Mouse (Mus musculus) gastrocnemius, adult 2 months (tissue): ENCODE results near the gene Adamtsl4. TPM values are rescaled to one million over a fixed set of nuclear protein-coding genes. Genes with fewer than 3 reads are reported as not detected.
A peak's percentile ranks its signal among the peaks of the same experiment; 100 is the strongest.

Source experiments
- DNase-seq: peaks from one replicate; pipeline ENCODE4 v3.0.0; 2022
- H3K27ac ChIP-seq: fragments of 200-600 bp; 2 replicates; pipeline ENCODE4 v1.8.1; 2022; ENCODE audit warnings: mild to moderate bottlenecking
- H3K4me3 ChIP-seq: fragments of 200-600 bp; 2 replicates; pipeline ENCODE4 v1.8.1; 2022; ENCODE audit warnings: mild to moderate bottlenecking, moderate library complexity
- CTCF ChIP-seq: fragments of 200-600 bp; IDR thresholded peaks from 2 replicates; pipeline ENCODE4 v1.8.1; 2022; ENCODE audit warnings: antibody characterized with exemption, mild to moderate bottlenecking, moderate library complexity
- intact Hi-C: fragments of 180-260 bp; cut with DNase I; formaldehyde crosslinking; loops from one replicate; pipeline ENCODE4 v1.15.1; 2025
- total RNA-seq, 2 experiments: library from RNA; stranded (reverse); gene quantifications; 2 replicates each; pipeline ENCODE4 v1.2.3; 2021

Adamtsl4 gene
- total RNA-seq, 2 experiments from 2014 or later: 17.2 to 32.0 TPM

DNA sequence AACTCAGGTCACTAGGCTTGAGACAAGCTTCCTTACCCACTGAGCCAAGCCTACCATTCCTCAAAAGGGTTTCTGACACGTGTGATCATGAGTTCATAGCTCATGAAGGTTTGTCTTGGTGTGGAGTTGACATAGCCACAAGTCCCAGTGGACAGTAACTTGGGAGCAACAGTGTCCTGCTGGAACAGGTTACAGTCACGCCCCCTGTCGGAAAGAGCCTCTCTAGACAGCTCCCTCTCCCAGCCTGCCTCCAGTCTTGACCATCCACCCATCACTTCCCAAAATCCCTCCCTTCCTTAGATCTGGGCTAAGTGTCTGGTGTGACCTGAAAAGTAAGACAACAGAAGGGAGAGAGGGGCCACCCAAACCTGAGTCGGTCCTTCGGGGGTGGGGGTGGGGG is 4.8 kb downstream of the Adamtsl4 start:
- 0 out of 2 replicates have a peak overlapping the region, but pooled peaks have one; percentile 61 for H3K27ac ChIP-seq
- intact Hi-C loops: no loop called here
- H3K4me3 ChIP-seq: no peak overlapping the region
- DNase-seq: peak; percentile 48
- TF ChIP-seq CTCF: peak; percentile 30; the same call in 1 of the 2 replicates

DNA sequence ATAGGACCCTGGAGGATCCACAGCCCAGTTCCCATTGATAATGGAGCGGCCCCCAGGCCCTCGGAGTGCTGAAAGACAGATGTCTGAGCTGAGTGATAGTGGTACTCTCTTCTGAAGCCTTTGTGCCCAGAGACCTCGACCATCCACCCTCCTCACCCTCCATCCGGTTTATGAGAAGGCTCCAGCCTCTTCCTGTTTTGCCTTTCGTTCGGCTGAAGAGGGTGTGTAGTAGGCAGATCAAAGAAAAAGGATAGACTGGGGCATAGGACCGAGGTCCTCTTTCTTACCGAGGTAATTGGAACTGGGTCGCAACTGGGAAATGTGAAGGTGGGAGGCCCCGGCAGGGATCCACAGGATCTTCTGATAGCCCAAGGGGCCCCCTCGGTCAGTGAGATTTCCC is 6.4 kb downstream of the Adamtsl4 start:
- peak; percentile 17 for DNase-seq
- intact Hi-C loops: no loop called here
- no peak overlapping the region for H3K27ac ChIP-seq
- no peak for TF ChIP-seq CTCF
- H3K4me3 ChIP-seq: no peak overlapping the region

DNA sequence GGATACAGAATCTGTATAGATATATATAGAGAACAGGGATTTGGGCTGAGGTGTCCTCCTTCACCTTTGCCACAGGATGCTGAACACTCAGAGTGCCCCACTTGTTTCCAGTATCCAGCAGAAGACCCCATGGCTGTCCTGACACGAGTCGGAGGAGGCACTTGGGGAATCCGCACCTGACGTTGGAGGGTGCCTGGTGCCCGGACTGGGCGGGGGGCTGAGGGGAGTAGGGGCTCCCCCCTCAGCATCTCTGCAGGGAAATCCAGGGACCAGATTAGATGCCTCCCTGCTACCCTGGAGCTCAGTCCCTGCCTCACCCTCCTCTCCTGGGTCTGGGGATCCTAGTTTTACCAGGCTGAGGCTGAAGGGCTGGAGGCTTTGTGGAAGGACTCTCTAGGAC is 7.0 kb downstream of the Adamtsl4 start:
- no peak for DNase-seq
- Histone ChIP-seq H3K27ac (peak overlapping the region; percentile 8; the same call in 1 of the 2 replicates), H3K4me3 (no peak overlapping the region)
- no peak for TF ChIP-seq CTCF
- intact Hi-C loops: no loop called here

DNA sequence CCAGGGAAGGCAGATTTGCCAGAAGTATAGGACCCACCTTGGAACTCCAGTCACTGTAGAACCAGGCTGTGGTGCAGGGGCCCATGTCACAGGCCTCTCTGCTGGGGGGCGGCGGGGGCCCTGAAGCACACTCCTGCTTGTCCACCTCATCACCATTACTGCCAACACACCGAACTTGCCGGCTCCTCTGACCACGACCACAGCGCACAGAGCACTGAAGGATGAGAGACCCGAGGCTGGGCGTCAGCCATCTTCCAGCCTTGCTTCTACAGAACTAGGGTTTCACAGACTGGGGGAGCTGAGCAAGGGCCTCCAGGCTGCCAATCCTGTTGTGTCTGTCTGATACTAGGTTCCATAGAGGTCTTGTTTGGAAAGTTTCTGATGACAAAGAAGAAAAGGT is 8.2 kb downstream of the Adamtsl4 start:
- H3K27ac ChIP-seq: peak overlapping the region; percentile 0; the same call in 1 of the 2 replicates
- intact Hi-C loops: no loop called here
- no peak for TF ChIP-seq CTCF
- peak; percentile 23 for DNase-seq
- no peak overlapping the region for H3K4me3 ChIP-seq

DNA sequence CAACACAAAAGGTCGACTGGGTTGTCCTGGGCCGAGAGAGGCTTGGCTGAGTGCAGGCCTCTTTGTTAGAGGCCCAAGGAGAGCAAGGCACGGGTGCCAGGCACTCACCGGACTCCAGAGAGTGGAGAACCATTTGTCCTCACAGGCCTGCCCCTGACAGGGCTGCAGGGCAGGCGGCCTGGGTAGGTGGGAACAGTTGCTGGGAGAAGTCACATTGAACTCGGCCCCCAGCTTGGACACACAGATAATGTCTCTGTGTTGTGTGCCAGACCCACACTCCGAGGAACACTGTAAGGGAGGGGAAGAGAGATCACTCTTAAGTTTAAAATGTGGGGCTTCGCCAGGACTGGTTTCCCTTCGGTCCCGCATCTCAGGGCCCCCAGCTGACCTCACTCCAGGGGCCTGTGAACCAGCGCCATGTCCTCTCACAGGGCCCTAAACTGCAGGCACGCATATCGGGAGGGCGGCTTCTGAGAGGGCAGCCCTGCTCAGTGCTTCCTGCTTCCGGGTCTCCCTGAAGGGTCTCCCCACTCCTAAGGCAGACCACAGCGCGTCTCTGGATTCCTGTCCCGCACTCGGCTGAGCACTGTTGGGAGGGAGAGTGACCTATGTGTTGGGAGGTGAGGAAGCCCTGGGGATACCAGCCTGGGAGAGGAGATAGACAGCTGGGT is 10.2 kb downstream of the Adamtsl4 start:
- peak overlapping the region; percentile 96 for H3K27ac ChIP-seq
- DNase-seq: peak; percentile 42
- intact Hi-C loops: no loop called here
- no peak overlapping the region; the same call in 1 of the 2 replicates for H3K4me3 ChIP-seq
- no peak for TF ChIP-seq CTCF

DNA sequence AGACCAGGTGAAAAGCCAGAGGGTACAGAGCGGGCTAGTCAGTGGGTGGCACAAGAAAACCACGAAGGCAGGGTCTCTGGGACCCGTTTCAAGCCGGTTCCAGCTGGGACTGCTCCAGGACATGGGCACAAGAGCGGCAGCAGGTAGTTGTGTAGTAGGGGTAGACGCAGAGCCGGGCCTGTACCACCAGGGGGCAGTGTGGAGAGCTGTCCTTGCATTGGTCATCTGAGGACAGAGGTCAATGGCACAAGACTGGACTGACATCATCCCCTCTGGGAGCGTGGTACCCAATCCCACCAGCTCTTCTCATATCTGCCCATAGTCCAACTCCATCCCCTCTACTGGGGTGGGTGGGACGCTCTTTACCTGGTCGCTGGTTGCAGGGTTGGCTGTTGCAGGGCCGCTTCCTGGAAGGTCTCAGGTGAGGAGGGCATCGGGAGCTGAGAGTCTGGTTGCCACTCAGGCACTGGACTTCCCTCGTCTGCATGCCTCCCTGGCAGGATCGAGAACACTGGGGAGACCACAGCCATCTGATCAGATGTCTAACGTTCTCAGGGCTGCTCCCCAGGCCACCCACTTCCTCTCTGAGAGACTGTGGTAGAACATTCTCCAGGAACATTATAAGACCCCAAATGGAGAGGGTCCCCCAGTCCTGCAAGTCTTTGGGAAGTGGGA is 10.8 kb downstream of the Adamtsl4 start:
- peak; percentile 96 for TF ChIP-seq CTCF
- intact Hi-C loops: loop anchor here (1.0 kb wide), 1 partner anchor 18 kb away; no protein-coding TSS in a partner anchor
- H3K4me3 ChIP-seq: peak overlapping the region; percentile 66
- peak overlapping the region; percentile 96 for H3K27ac ChIP-seq
- DNase-seq: peak; percentile 90

DNA sequence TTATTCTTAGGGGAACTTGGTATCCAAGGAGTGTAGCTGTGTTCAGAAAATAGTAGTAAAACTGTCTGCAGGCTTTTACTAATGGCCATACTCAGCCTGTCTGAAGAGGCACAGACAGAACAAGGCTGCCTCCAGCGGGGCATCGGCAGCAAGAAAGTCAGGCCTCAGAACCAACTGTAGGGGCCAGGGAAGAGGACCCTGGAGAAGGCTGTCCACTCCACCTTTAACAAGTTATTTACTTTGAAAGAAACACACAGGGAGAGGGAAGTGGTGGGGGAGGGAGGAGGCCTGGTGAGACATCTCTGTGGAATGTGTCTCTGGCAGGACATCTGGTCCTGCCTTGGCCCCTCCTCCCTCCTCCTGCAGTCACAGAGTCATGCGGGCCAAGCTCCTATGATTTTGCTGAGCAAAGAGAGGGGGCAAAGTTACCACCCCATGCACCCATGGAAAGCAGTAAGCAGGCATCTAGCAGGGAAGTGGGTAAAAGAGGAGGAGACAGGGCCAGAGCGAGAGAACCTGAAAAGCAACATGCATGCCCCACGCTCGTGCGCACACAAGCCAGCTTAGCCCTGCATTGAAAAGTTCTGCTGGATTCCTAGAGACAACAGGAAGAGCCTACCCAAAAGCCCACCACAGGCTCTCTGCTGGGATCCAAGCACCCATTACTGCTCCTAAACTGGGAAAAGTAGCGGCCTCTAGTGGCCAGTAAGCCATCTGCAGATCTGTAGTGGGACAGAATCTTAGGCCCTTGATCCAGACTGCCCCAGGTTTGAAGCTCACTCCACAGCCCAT is 12.2 kb downstream of the Adamtsl4 start:
- peak overlapping the region; percentile 66 for H3K4me3 ChIP-seq
- DNase-seq: peak; percentile 91
- TF ChIP-seq CTCF: peak; percentile 91
- intact Hi-C loops: loop anchor here (1.0 kb wide), 3 partner anchors 13 to 42 kb away; no protein-coding TSS in a partner anchor
- H3K27ac ChIP-seq: peak overlapping the region; percentile 96

DNA sequence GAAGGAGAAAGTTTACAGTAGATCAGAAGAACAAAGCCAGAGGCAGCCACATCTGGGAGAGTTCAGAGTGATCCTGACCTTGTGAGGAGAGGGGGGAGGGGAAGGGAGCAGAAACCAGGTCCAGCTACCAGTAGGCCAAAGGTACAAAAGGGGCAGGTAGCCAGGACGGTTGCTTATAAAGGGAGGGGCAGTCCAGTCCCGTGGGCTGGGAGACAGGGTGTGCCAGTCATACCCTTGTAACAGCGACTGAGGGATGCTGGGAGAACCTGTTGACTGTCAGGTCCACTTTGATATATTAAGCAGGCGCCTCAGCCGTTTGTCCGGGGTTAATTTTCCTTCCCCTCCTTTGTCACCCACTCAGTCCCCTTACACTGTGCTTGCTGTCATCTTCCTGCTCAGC is 12.9 kb downstream of the Adamtsl4 start:
- intact Hi-C loops: loop anchor here (1.0 kb wide), 2 partner anchors 13 to 42 kb away; no protein-coding TSS in a partner anchor
- H3K27ac ChIP-seq: peak overlapping the region; percentile 96
- no peak for TF ChIP-seq CTCF
- peak overlapping the region; percentile 66 for H3K4me3 ChIP-seq
- peak; percentile 73 for DNase-seq

DNA sequence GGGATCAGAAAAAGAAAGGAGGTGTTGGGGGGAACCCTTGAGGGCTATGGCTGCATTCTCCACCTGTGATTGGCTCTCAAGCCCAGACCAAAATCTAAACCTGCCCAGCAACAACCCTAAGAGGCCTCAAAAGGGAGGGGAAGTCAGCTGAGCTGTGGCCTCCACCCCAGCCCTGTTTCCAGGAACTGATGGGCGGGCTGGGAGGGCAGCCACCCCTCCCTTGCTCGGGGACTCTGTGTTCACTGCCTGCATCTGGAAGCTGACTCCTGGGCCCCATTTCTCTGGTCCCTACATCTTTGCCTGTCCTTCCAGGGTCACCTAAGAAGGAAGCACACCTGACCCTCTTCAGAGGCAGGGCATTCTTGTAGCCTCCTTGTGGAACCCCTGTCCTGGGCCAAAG is 13.5 kb downstream of the Adamtsl4 start:
- TF ChIP-seq CTCF: no peak
- peak; percentile 88 for DNase-seq
- intact Hi-C loops: no loop called here
- Histone ChIP-seq H3K4me3 (peak overlapping the region; percentile 66), H3K27ac (peak overlapping the region; percentile 96)

DNA sequence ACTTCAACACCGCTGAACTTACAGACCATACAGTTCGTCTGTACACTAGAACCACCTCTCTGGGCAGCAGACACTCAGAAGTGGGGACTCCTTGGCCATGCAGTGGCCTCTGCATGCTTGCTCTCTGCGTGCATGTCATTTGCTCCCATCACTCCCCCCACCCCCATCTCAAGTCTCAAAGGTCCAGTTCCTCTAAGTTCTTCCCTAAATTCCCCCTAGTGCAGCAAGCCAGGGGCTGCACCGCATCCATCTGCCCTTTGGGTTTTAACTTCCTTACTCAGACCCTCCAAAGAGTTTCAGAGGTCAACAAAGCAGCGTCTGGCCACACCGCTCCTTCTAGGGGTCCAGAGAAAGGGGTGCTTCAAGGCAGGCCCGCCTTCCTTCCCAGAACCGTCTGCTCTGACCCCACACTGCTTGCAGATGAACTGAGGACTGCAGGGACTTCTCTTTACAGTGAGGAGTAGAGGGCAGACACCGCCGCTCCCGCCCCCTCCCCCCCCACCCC is 14.0 kb downstream of the Adamtsl4 start:
- peak; percentile 52 for DNase-seq
- no peak for TF ChIP-seq CTCF
- intact Hi-C loops: no loop called here
- H3K4me3 ChIP-seq: peak overlapping the region; percentile 66
- H3K27ac ChIP-seq: peak overlapping the region; percentile 96

DNA sequence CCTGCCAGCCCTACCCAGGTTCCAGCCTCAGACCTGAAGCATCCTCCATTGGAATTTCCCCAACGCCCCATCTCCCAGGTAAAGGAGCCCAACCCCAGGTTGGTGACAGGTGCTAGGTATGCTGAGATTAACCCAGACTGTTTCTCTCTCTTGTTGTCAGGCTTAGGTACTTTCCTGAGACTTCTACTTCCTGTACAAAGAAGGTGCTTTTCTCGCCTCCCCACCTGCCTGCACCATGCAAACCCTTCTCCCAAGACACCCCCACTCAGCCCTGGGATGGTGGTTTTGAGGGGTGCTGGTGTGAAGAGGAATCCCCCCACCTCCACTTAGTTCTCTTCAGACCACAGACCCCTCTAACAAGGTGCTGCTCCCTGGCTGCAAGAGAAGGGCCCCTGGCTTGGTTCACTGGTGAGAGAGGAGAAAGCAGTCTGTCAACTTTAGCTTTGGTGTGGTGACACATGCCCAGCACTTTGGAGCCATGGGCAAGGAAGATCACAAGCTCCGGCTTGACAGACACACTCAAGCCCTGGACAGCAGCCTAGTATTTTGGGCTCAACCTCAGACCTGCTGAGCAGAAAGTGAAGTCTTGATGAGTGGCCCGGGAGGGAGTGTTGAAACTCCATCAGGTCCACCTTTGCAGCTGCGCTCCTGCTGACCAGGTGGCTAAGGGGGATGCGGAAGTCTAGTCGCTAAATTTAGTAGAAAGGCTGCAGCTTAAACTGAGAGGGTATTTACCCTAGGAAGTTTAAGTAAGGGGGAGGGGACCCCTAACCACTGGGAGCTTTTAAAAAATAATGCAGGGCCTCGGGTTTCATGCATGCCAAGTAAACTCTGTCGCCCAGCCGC is 14.6 kb downstream of the Adamtsl4 start:
- peak overlapping the region; percentile 66 for H3K4me3 ChIP-seq
- intact Hi-C loops: no loop called here
- DNase-seq: peak; percentile 73
- TF ChIP-seq CTCF: peak; percentile 2; the same call in 1 of the 2 replicates
- peak overlapping the region; percentile 96 for H3K27ac ChIP-seq
